Mouse (Mus musculus) midbrain, embryonic 11.5 days (tissue): ENCODE measurements at regions not wholly inside any gene's neighbourhood (a gene's known extent, or its start where the extent isn't known, plus 50 kb on each side); places are given as distances from the start of the nearest gene placed in this dataset.

Experiments used
- ATAC-seq: fragments of 200-750 bp; cut with Nextera tagmentation; 2 replicates; pipeline ENCODE4 v1.8.0; 2017; ENCODE audit warnings: moderate TSS enrichment, moderate library complexity; ENCODE audit not compliant: low FRiP score
- DNase-seq: peaks from one replicate; pipeline ENCODE4 v3.0.0; 2015; ENCODE audit warnings: low spot score; ENCODE audit errors: missing footprints
- H3K27ac ChIP-seq: fragments of 300-500 bp; sonication (generic); 2 replicates; pipeline ENCODE4 v1.5.1; 2014; ENCODE audit warnings: low read depth, low read length
- H3K27me3 ChIP-seq: fragments of 300-500 bp; sonication (generic); 2 replicates; pipeline ENCODE4 v1.6.1; 2014; ENCODE audit warnings: mild to moderate bottlenecking, low read length, moderate library complexity, mixed read lengths; ENCODE audit not compliant: control insufficient read depth, insufficient read depth
- H3K36me3 ChIP-seq: fragments of 300-500 bp; sonication (generic); 2 replicates; pipeline ENCODE4 v1.6.1; 2014; ENCODE audit warnings: mild to moderate bottlenecking, low read length, moderate library complexity, mixed read lengths; ENCODE audit not compliant: control insufficient read depth, insufficient read depth
- H3K4me1 ChIP-seq: fragments of 300-500 bp; sonication (generic); 2 replicates; pipeline ENCODE4 v1.6.1; 2014; ENCODE audit warnings: low read length; ENCODE audit not compliant: control insufficient read depth, insufficient read depth
- H3K4me2 ChIP-seq: fragments of 300-500 bp; sonication (generic); 2 replicates; pipeline ENCODE4 v1.6.1; 2014; ENCODE audit warnings: mild to moderate bottlenecking, moderate library complexity
- H3K4me3 ChIP-seq: fragments of 300-500 bp; sonication (generic); 2 replicates; pipeline ENCODE4 v1.5.1; 2014; ENCODE audit warnings: low read depth, low read length
- H3K9ac ChIP-seq: fragments of 300-500 bp; sonication (generic); 2 replicates; pipeline ENCODE4 v1.6.1; 2014; ENCODE audit warnings: low read length
- H3K9me3 ChIP-seq: fragments of 300-500 bp; sonication (generic); 2 replicates; pipeline ENCODE4 v1.6.1; 2016; ENCODE audit warnings: low read length; ENCODE audit not compliant: control insufficient read depth
- WGBS: fragments of 180-500 bp; shearing (Covaris S2); extraction: QIAGEN DNeasy Blood & Tissue Kit; methylation state at CpG from one replicate; pipeline ENCODE4 v1.1.7; 2014; 5-methylcytosine and 5-hydroxymethylcytosine counted together

- Histone ChIP-seq H3K4me3 (no peak overlapping the region), H3K9ac (no peak overlapping the region), H3K27me3 (no peaks in the 10 kb centered on the region), H3K27ac (no peak overlapping the region), H3K4me2 (no peak overlapping the region), H3K36me3 (no peaks in the 10 kb centered on the region), H3K9me3 (no peaks in the 10 kb centered on the region), H3K4me1 (no peaks in the 10 kb centered on the region)
- DNase-seq (no peak), ATAC-seq (no peak)
- WGBS = 86% methylated on average over 2 of the region's 2 CpGs
Measured at GRCm38 (mm10) chr4:89034822-89035221, 102.1 kb upstream of the Mtap start.

DNA sequence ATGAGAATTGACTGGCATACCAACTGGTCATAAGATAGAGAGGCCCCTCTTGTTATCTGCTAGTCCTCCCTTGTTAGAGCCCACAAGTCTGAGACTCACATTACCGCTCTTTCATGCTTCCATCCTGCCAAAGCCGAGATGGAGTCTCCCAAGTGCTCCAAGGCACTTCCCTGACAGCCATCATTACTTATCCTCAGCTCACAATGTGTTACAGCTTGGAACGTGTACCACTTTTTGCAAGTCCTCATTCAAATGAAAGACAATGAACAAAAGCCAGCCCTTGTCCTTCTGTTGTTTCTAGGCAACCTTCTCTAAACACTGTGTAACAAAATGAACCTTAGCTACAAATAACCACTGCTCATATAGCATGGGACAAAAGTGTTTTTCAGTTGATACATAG lies 102.6 kb upstream of the Mtap start:
- Histone ChIP-seq H3K4me2 (no peak overlapping the region), H3K27ac (no peak overlapping the region), H3K4me1 (no peaks in the 10 kb centered on the region), H3K27me3 (no peaks in the 10 kb centered on the region), H3K36me3 (no peaks in the 10 kb centered on the region), H3K4me3 (no peak overlapping the region), H3K9ac (no peak overlapping the region), H3K9me3 (no peaks in the 10 kb centered on the region)
- ATAC-seq = no peak
- DNase-seq = no peak
- 66% methylated on average over 3 of the region's 3 CpGs for WGBS

- ATAC-seq (no peak), DNase-seq (no peak)
- Histone ChIP-seq H3K9ac (no peak overlapping the region), H3K36me3 (no peaks in the 10 kb centered on the region), H3K4me1 (no peaks in the 10 kb centered on the region), H3K9me3 (no peaks in the 10 kb centered on the region), H3K27me3 (no peaks in the 10 kb centered on the region), H3K4me2 (no peak overlapping the region), H3K4me3 (no peak overlapping the region), H3K27ac (no peak overlapping the region)
- 55% methylated on average over 2 of the region's 2 CpGs for WGBS
Measured at GRCm38 (mm10) chr4:89012681-89013353, 124.1 kb upstream of the Mtap start.

DNA sequence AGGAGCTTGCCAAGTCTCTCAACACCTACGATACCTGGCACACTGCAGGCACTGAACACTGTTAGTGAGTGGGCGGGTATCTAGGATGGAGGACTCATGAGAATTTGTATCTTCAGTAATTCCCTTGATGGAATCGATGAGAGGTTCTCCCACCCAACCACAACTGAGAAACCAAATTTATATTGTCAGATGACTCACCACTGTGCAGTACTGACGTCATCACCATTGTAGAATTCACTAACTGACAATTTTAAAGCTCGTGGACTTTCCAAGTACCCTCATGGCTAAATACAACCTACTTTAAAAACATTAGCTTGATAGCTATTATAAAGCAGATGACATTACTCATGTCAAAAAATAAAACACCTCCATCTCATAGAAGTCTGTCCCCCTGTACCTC lies 128.4 kb upstream of the Mtap start:
- no peak overlapping the region for H3K4me2 ChIP-seq
- no peaks in the 10 kb centered on the region for H3K4me1 ChIP-seq
- no peak overlapping the region for H3K27ac ChIP-seq
- H3K27me3 ChIP-seq = no peaks in the 10 kb centered on the region
- ATAC-seq (no peak), DNase-seq (no peak)
- H3K9ac ChIP-seq = no peak overlapping the region
- 87% methylated on average over 5 of the region's 5 CpGs for WGBS
- no peaks in the 10 kb centered on the region for H3K9me3 ChIP-seq
- H3K4me3 ChIP-seq = no peak overlapping the region
- H3K36me3 ChIP-seq = no peaks in the 10 kb centered on the region

DNA sequence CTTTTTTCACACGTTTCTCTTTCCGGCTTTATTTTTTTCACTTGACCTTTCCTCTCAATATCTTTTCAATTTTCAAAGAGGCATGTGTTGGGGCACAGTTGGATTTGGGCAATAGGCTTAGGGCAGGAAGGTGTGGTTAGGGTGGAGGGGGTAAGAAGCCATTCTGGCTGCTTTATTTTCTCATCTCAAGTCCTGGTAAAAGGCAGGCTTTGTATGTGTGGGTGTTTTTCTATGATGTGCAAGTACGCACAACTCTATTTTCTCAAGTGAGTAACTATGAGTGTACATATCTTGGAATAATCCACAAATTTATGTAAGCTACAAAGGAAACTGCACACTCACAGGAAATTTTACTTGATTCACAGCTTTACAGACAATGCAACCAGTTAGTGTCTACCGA lies 121.5 kb upstream of the Ifne start:
- no peak for ATAC-seq
- 88% methylated on average over 4 of the region's 4 CpGs for WGBS
- no peak overlapping the region for H3K27ac ChIP-seq
- DNase-seq = no peak
- no peak overlapping the region for H3K4me2 ChIP-seq
- no peaks in the 10 kb centered on the region for H3K9me3 ChIP-seq
- H3K27me3 ChIP-seq = no peaks in the 10 kb centered on the region
- no peak overlapping the region for H3K4me3 ChIP-seq
- no peaks in the 10 kb centered on the region for H3K36me3 ChIP-seq
- no peak overlapping the region for H3K9ac ChIP-seq
- no peaks in the 10 kb centered on the region for H3K4me1 ChIP-seq

DNA sequence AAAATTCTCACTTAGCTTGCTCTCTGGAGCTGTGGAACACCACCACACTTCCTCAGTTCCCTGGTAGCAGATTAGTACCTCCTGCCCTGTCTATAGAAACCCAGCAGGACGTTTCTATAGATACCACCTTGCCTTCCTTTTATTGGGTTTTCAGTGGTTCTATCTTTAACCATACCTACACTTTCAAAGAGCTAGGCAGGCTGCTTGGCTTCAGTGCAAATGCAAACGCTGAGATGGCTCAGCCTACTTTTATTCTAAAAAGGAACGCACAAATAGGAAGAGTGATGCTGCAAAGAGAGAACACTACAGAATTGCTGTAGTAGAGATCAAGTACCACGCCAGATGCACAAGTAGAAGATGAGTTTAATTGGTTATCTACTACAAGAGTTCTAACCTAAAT lies 120.9 kb upstream of the Ifne start:
- no peak overlapping the region for H3K4me3 ChIP-seq
- H3K36me3 ChIP-seq = no peaks in the 10 kb centered on the region
- WGBS = 77% methylated on average over 4 of the region's 4 CpGs
- no peak for DNase-seq
- H3K9ac ChIP-seq = no peak overlapping the region
- H3K4me1 ChIP-seq = no peaks in the 10 kb centered on the region
- no peak overlapping the region for H3K4me2 ChIP-seq
- no peak overlapping the region for H3K27ac ChIP-seq
- H3K9me3 ChIP-seq = no peaks in the 10 kb centered on the region
- ATAC-seq = no peak
- no peaks in the 10 kb centered on the region for H3K27me3 ChIP-seq

GRCm38 (mm10) chr4:89000200-89000599 lies 120.2 kb upstream of the Ifne start:
- H3K36me3 ChIP-seq = no peaks in the 10 kb centered on the region
- no peak overlapping the region for H3K4me3 ChIP-seq
- no peaks in the 10 kb centered on the region for H3K27me3 ChIP-seq
- no peaks in the 10 kb centered on the region for H3K9me3 ChIP-seq
- no peak overlapping the region for H3K4me2 ChIP-seq
- no peak overlapping the region for H3K9ac ChIP-seq
- no peak overlapping the region for H3K27ac ChIP-seq
- ATAC-seq (no peak), DNase-seq (no peak)
- H3K4me1 ChIP-seq = no peaks in the 10 kb centered on the region
- WGBS = 84% methylated on average over 6 of the region's 6 CpGs

DNA sequence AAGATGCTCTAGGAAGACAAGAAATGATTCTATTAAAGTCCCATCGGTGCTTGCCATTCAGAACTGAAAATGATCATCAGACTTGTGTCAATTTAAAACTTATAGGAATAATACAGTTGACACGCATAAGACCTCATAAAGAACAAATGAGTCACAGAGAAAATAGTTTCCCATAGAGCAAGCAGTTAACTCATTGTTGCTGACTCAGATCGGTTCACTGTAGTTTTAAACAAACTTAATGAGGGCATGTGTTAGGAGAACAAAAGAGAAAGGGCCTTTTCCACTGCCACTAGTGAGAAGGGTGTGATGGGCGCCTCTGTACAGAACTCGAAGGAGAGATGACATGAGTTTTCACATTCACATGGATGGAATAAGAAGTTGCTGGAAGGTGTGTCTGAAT lies 118.3 kb upstream of the Ifne start:
- 87% methylated on average over 5 of the region's 5 CpGs for WGBS
- no peak overlapping the region for H3K4me3 ChIP-seq
- no peaks in the 10 kb centered on the region for H3K36me3 ChIP-seq
- no peaks in the 10 kb centered on the region for H3K9me3 ChIP-seq
- no peak overlapping the region for H3K9ac ChIP-seq
- no peaks in the 10 kb centered on the region for H3K4me1 ChIP-seq
- DNase-seq (no peak), ATAC-seq (no peak)
- no peak overlapping the region for H3K27ac ChIP-seq
- H3K27me3 ChIP-seq = no peaks in the 10 kb centered on the region
- no peak overlapping the region for H3K4me2 ChIP-seq

GRCm38 (mm10) chr4:88995129-88995919 lies 115.3 kb upstream of the Ifne start:
- no peaks in the 10 kb centered on the region for H3K27me3 ChIP-seq
- DNase-seq (no peak), ATAC-seq (no peak)
- H3K36me3 ChIP-seq = no peaks in the 10 kb centered on the region
- H3K4me1 ChIP-seq = no peaks in the 10 kb centered on the region
- H3K9me3 ChIP-seq = no peaks in the 10 kb centered on the region
- H3K27ac ChIP-seq = no peak overlapping the region
- H3K4me3 ChIP-seq = no peak overlapping the region
- WGBS = 86% methylated on average over 5 of the region's 5 CpGs
- no peak overlapping the region for H3K4me2 ChIP-seq
- no peak overlapping the region for H3K9ac ChIP-seq
